Mouse (Mus musculus): Measurements from ENCODE around the gene Cpeb3. TPM values are rescaled to one million over a fixed set of nuclear protein-coding genes. Genes with fewer than 3 reads are reported as not detected.

The Cpeb3 gene
- polyA plus RNA-seq, 1 experiment from 2014 or later = 0.79 TPM

- 70% methylated on average over 8 of the region's 8 CpGs for WGBS
- H3K36me3 ChIP-seq (ENCODE audit: control insufficient read depth, insufficient read depth, low read length) = no peaks in the 10 kb centered on the region
- no peaks in the 10 kb centered on the region for H3K27me3 ChIP-seq (ENCODE audit: control insufficient read depth, insufficient read depth, low read length)
- no peak for ATAC-seq (ENCODE audit: insufficient read depth, low FRiP score)
- H3K4me2 ChIP-seq (ENCODE audit: low read depth, low read length) = no peak overlapping the region
- no peak overlapping the region for H3K9ac ChIP-seq (ENCODE audit: low read length)
- H3K27ac ChIP-seq (ENCODE audit: low read length) = no peak overlapping the region
- H3K9me3 ChIP-seq (replicated peaks; ENCODE audit: control insufficient read depth, low read length) = no peaks in the 10 kb centered on the region
- H3K4me1 ChIP-seq (ENCODE audit: control insufficient read depth, insufficient read depth, low read length) = no peaks in the 10 kb centered on the region
- no peak overlapping the region for H3K4me3 ChIP-seq (replicated peaks; ENCODE audit: low read length)
Observed at GRCm38 (mm10) chr19:37115374-37115773, 93.0 kb downstream of the Cpeb3 start.

DNA sequence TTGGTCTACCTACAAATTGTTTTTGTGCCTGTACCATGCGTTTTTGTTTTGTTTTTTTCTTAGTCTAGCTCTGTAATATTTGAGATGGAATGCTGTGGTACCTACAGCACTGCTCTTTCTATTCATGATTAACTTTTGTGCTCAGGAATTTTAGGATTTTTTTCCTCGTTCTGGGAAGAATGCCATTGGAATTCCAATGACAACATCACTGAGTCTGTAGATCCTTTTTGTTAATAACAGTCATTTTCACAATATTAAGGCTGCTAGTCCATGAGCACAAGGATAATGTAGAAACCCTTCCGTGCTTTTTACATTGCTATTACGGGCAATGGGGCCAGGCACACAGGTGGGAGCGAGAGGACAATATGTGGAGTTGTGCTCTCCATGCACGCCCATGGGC is 96.6 kb downstream of the Cpeb3 start:
- WGBS = 78% methylated on average over 6 of the region's 6 CpGs
- Histone ChIP-seq H3K9me3 (replicated peaks; ENCODE audit: control insufficient read depth, low read length) (no peaks in the 10 kb centered on the region), H3K27me3 (ENCODE audit: control insufficient read depth, insufficient read depth, low read length) (no peaks in the 10 kb centered on the region), H3K4me3 (replicated peaks; ENCODE audit: low read length) (no peak overlapping the region), H3K27ac (ENCODE audit: low read length) (no peak overlapping the region), H3K4me2 (ENCODE audit: low read depth, low read length) (no peak overlapping the region), H3K9ac (ENCODE audit: low read length) (no peak overlapping the region), H3K4me1 (ENCODE audit: control insufficient read depth, insufficient read depth, low read length) (no peaks in the 10 kb centered on the region), H3K36me3 (ENCODE audit: control insufficient read depth, insufficient read depth, low read length) (no peaks in the 10 kb centered on the region)
- ATAC-seq (ENCODE audit: insufficient read depth, low FRiP score) = no peak

GRCm38 (mm10) chr19:37110494-37110893 is 97.9 kb downstream of the Cpeb3 start:
- Histone ChIP-seq H3K4me3 (replicated peaks; ENCODE audit: low read length) (no peak overlapping the region), H3K4me1 (ENCODE audit: control insufficient read depth, insufficient read depth, low read length) (no peaks in the 10 kb centered on the region), H3K36me3 (ENCODE audit: control insufficient read depth, insufficient read depth, low read length) (no peaks in the 10 kb centered on the region), H3K9me3 (replicated peaks; ENCODE audit: control insufficient read depth, low read length) (no peaks in the 10 kb centered on the region), H3K27ac (ENCODE audit: low read length) (no peak overlapping the region), H3K27me3 (ENCODE audit: control insufficient read depth, insufficient read depth, low read length) (no peaks in the 10 kb centered on the region), H3K9ac (ENCODE audit: low read length) (no peak overlapping the region), H3K4me2 (ENCODE audit: low read depth, low read length) (no peak overlapping the region)
- 61% methylated on average over 1 of the region's 1 CpGs for WGBS
- no peak for ATAC-seq (ENCODE audit: insufficient read depth, low FRiP score)

DNA sequence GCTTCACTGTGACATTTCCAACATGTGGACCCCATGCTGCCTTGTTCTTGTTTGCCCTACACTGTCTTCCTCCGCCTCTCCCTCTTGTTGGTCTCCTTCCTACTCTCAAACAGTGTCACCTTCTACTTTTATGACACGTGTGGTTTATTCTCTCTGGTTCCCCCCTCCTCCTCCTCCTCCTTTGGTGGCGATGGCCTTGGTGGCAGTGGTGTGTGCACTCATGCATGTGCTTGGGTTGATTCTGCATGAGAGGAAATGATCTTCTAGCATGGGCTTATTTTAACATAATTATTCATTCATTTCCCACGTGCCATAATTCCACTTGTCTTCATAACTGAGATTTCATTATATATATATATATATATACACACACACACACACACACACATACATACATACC is 98.5 kb downstream of the Cpeb3 start:
- 81% methylated on average over 4 of the region's 4 CpGs for WGBS
- Histone ChIP-seq H3K36me3 (ENCODE audit: control insufficient read depth, insufficient read depth, low read length) (no peaks in the 10 kb centered on the region), H3K4me3 (replicated peaks; ENCODE audit: low read length) (no peak overlapping the region), H3K9me3 (replicated peaks; ENCODE audit: control insufficient read depth, low read length) (no peaks in the 10 kb centered on the region), H3K27ac (ENCODE audit: low read length) (no peak overlapping the region), H3K4me1 (ENCODE audit: control insufficient read depth, insufficient read depth, low read length) (no peaks in the 10 kb centered on the region), H3K27me3 (ENCODE audit: control insufficient read depth, insufficient read depth, low read length) (no peaks in the 10 kb centered on the region), H3K9ac (ENCODE audit: low read length) (no peak overlapping the region), H3K4me2 (ENCODE audit: low read depth, low read length) (no peak overlapping the region)
- no peak for ATAC-seq (ENCODE audit: insufficient read depth, low FRiP score)

DNA sequence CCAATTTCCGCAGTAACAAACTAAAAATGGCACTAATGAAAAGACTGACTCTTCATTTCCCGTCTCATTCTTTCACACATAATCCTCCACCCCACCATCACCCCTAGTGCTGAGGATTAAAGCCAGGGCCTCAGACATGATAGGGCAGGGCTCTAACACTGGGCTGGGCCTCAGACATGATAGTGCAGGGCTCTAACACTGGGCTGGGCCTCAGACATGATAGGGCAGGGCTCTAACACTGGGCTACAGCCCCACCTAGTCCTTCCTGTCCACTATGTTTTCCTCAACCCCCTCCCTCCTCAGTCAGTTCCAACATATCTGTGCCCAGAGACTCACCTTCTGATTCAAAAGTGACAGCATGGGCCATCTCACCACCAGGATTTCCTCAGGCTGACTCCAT is 107.7 kb downstream of the Cpeb3 start:
- no peak overlapping the region for H3K27ac ChIP-seq (ENCODE audit: low read length)
- H3K27me3 ChIP-seq (ENCODE audit: control insufficient read depth, insufficient read depth, low read length) = no peaks in the 10 kb centered on the region
- H3K9me3 ChIP-seq (replicated peaks; ENCODE audit: control insufficient read depth, low read length) = no peaks in the 10 kb centered on the region
- H3K36me3 ChIP-seq (ENCODE audit: control insufficient read depth, insufficient read depth, low read length) = no peaks in the 10 kb centered on the region
- WGBS = 83% methylated on average over 2 of the region's 2 CpGs
- 0 out of 2 replicates have a peak, but pooled peaks cover 3% of the 10 kb centered on the region for H3K4me1 ChIP-seq (ENCODE audit: control insufficient read depth, insufficient read depth, low read length)
- no peak overlapping the region for H3K9ac ChIP-seq (ENCODE audit: low read length)
- no peak for ATAC-seq (ENCODE audit: insufficient read depth, low FRiP score)
- H3K4me2 ChIP-seq (ENCODE audit: low read depth, low read length) = no peak overlapping the region
- no peak overlapping the region for H3K4me3 ChIP-seq (replicated peaks; ENCODE audit: low read length)

DNA sequence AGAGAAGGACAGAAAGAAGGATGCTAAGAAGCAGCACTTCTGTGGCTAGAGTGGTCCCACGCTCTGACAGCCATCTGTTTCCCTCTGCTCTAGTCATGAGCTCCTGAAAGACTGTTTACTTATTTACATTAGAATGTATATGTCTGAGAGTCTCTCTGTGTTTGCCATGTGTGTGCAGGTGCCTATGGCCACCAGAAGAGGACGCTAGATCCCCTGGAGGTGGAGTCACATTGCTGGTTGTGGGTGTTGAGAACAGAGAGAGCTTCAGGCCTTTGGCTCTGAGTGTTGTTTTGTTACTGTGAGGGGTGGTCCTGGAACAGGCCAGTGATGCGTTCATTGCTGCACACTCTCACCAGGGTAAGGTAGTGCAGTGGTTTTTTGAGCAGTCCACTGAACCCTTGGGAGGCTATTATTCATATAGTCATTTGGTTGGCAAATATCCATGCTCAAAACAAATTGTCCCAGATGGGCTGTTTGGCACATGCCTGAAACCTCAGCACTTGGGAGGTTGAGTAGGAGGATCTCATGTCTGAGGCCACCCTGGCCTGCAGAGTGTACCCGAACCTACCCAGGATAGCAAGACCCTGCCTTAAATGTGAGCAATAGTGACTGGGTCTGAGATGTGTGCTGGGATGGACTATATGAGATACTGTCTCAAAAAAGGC is 112.6 kb downstream of the Cpeb3 start:
- no peak overlapping the region for H3K27ac ChIP-seq (ENCODE audit: low read length)
- ATAC-seq (ENCODE audit: insufficient read depth, low FRiP score) = no peak
- H3K4me2 ChIP-seq (ENCODE audit: low read depth, low read length) = no peak overlapping the region
- 71% methylated on average over 4 of the region's 4 CpGs for WGBS
- H3K27me3 ChIP-seq (ENCODE audit: control insufficient read depth, insufficient read depth, low read length) = no peaks in the 10 kb centered on the region
- no peaks in the 10 kb centered on the region for H3K36me3 ChIP-seq (ENCODE audit: control insufficient read depth, insufficient read depth, low read length)
- no peak overlapping the region for H3K9ac ChIP-seq (ENCODE audit: low read length)
- H3K9me3 ChIP-seq (replicated peaks; ENCODE audit: control insufficient read depth, low read length) = no peaks in the 10 kb centered on the region
- H3K4me3 ChIP-seq (replicated peaks; ENCODE audit: low read length) = no peak overlapping the region
- 0 out of 2 replicates have a peak, but pooled peaks cover 2% of the 10 kb centered on the region for H3K4me1 ChIP-seq (ENCODE audit: control insufficient read depth, insufficient read depth, low read length)

GRCm38 (mm10) chr19:37093181-37093580 is 115.2 kb downstream of the Cpeb3 start:
- no peak overlapping the region for H3K4me3 ChIP-seq (replicated peaks; ENCODE audit: low read length)
- 79% methylated on average over 3 of the region's 3 CpGs for WGBS
- H3K4me2 ChIP-seq (ENCODE audit: low read depth, low read length) = no peak overlapping the region
- no peaks in the 10 kb centered on the region for H3K9me3 ChIP-seq (replicated peaks; ENCODE audit: control insufficient read depth, low read length)
- no peaks in the 10 kb centered on the region for H3K36me3 ChIP-seq (ENCODE audit: control insufficient read depth, insufficient read depth, low read length)
- no peak overlapping the region for H3K27ac ChIP-seq (ENCODE audit: low read length)
- H3K4me1 ChIP-seq (ENCODE audit: control insufficient read depth, insufficient read depth, low read length) = no peaks in the 10 kb centered on the region
- H3K9ac ChIP-seq (ENCODE audit: low read length) = no peak overlapping the region
- H3K27me3 ChIP-seq (ENCODE audit: control insufficient read depth, insufficient read depth, low read length) = no peaks in the 10 kb centered on the region
- no peak for ATAC-seq (ENCODE audit: insufficient read depth, low FRiP score)

DNA sequence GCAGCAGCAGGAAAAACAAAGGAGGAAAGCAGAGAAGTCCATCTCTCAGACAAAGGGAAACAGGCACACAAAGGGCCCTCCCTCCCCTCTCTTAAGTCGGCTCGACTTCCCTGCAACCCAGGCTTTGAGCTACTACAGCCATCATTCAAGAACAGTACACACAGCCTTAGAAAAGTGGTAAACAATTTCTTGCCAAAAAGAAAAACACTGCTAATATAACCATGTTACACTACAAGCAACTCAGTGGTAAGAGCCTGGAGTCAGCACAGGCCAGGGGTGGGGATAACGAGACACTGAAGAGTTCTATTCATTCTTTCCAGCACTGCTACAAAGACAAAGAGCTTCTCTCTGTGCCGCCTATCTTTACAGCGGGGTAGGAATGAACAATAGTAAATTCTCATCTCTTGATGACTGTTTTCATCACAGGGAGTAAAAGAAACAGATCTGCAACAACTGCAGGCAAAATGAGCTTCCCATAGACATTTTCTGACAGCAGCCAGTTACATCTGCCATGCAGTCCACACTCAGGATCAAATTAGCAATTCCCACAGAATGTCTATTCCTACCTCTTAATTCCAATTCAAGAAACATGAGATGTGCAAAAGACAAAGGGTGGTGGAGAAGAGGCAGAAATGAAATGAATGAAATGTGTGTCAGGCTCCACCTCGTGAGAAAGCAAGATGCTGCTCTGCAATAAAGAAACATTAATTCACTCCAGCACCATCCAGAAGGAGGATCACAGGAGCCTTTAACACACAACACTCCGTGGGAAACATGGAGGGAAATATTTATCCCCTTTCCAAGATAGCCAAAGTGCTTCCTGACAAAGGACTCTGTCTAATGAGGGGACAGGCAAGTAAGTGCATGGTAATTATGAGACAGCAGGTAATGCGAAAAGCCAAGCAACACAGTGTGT is 118.0 kb downstream of the Cpeb3 start:
- Histone ChIP-seq H3K9ac (ENCODE audit: low read length) (no peak overlapping the region), H3K27me3 (ENCODE audit: control insufficient read depth, insufficient read depth, low read length) (no peaks in the 10 kb centered on the region), H3K4me2 (ENCODE audit: low read depth, low read length) (no peak overlapping the region), H3K27ac (ENCODE audit: low read length) (no peak overlapping the region), H3K9me3 (replicated peaks; ENCODE audit: control insufficient read depth, low read length) (no peaks in the 10 kb centered on the region), H3K4me1 (ENCODE audit: control insufficient read depth, insufficient read depth, low read length) (no peaks in the 10 kb centered on the region), H3K36me3 (ENCODE audit: control insufficient read depth, insufficient read depth, low read length) (no peaks in the 10 kb centered on the region), H3K4me3 (replicated peaks; ENCODE audit: low read length) (no peak overlapping the region)
- 44% methylated on average over 8 of the region's 8 CpGs for WGBS
- ATAC-seq (ENCODE audit: insufficient read depth, low FRiP score) = no peak

- no peaks in the 10 kb centered on the region for H3K4me1 ChIP-seq (ENCODE audit: control insufficient read depth, insufficient read depth, low read length)
- H3K9ac ChIP-seq (ENCODE audit: low read length) = no peak overlapping the region
- 89% methylated on average over 8 of the region's 8 CpGs for WGBS
- no peak for ATAC-seq (ENCODE audit: insufficient read depth, low FRiP score)
- no peaks in the 10 kb centered on the region for H3K36me3 ChIP-seq (ENCODE audit: control insufficient read depth, insufficient read depth, low read length)
- no peak overlapping the region for H3K27ac ChIP-seq (ENCODE audit: low read length)
- H3K4me3 ChIP-seq (replicated peaks; ENCODE audit: low read length) = no peak overlapping the region
- H3K27me3 ChIP-seq (ENCODE audit: control insufficient read depth, insufficient read depth, low read length) = no peaks in the 10 kb centered on the region
- H3K4me2 ChIP-seq (ENCODE audit: low read depth, low read length) = no peak overlapping the region
- no peaks in the 10 kb centered on the region for H3K9me3 ChIP-seq (replicated peaks; ENCODE audit: control insufficient read depth, low read length)
Observed at GRCm38 (mm10) chr19:37088043-37088748, 120.2 kb downstream of the Cpeb3 start.
